Mouse (Mus musculus) c-Kit-positive CD71-positive TER-119-negative erythroid progenitor cells, embryonic 14.5 days (primary cell): ENCODE data around the gene Mgea5.

Source experiments
- DNase-seq: peaks from one replicate; pipeline ENCODE4 v3.0.0-alpha.2; 2013; ENCODE audit warnings: low read depth

The Mgea5 gene

GRCm38 (mm10) chr19:45731658-45732057 is 52.0 kb downstream of the Mgea5 start:
- no peak for DNase-seq

- DNase-seq, result no peak
Observed at GRCm38 (mm10) chr19:45730042-45730441, 53.6 kb downstream of the Mgea5 start.

- DNase-seq, result no peak
Observed at GRCm38 (mm10) chr19:45727231-45727630, 56.4 kb downstream of the Mgea5 start.

GRCm38 (mm10) chr19:45725677-45726277 is 57.9 kb downstream of the Mgea5 start:
- no peak for DNase-seq

GRCm38 (mm10) chr19:45722188-45722587 is 61.4 kb downstream of the Mgea5 start:
- DNase-seq, result no peak

GRCm38 (mm10) chr19:45718286-45718685 is 65.4 kb downstream of the Mgea5 start:
- no peak for DNase-seq

GRCm38 (mm10) chr19:45717493-45718220 is 66.0 kb downstream of the Mgea5 start:
- no peak for DNase-seq

- DNase-seq, result no peak
Observed at GRCm38 (mm10) chr19:45708704-45709103, 74.9 kb downstream of the Mgea5 start.
